Mouse (Mus musculus) G1E (cell line): Measurements from ENCODE around the gene Akr1b3. TPM values are rescaled to one million over a fixed set of nuclear protein-coding genes. Genes with fewer than 3 reads are reported as not detected.

Source experiments
- ATAC-seq: 2 replicates; pipeline ENCODE4 v1.8.0; 2016; ENCODE audit warnings: mild to moderate bottlenecking; ENCODE audit not compliant: insufficient number of reproducible peaks, poor library complexity, low FRiP score, severe bottlenecking; ENCODE audit errors: extremely low read depth
- DNase-seq: peaks from one replicate; pipeline ENCODE4 v3.0.0; 2012; ENCODE audit warnings: low spot score
- H3K27me3 ChIP-seq: 2 replicates; pipeline ENCODE4 v1.6.1; 2012; ENCODE audit warnings: mild to moderate bottlenecking, low read length, inconsistent platforms; ENCODE audit not compliant: insufficient read depth
- H3K36me3 ChIP-seq: replicated peaks from 2 replicates; pipeline ENCODE3; 2012; ENCODE audit warnings: mild to moderate bottlenecking, inconsistent platforms
- H3K4me1 ChIP-seq: 2 replicates; pipeline ENCODE4 v1.6.1; 2012; ENCODE audit warnings: low read depth, low read length, inconsistent platforms, mixed read lengths; ENCODE audit not compliant: insufficient read depth
- H3K4me3 ChIP-seq: 2 replicates; pipeline ENCODE4 v1.5.1; 2012; ENCODE audit warnings: low read depth, mild to moderate bottlenecking, inconsistent platforms, low read length, moderate library complexity, mixed read lengths
- H3K9me3 ChIP-seq: replicated peaks from 2 replicates; pipeline ENCODE4 v1.6.1; 2012; ENCODE audit warnings: inconsistent platforms
- CTCF ChIP-seq: IDR thresholded peaks from 2 replicates; pipeline ENCODE4 v1.5.1; 2012; ENCODE audit warnings: low read depth, low read length, inconsistent platforms, mixed read lengths
- GATA1 ChIP-seq: IDR thresholded peaks from 2 replicates; pipeline ENCODE4 v1.6.1; 2012; ENCODE audit warnings: borderline replicate concordance, low read length, inconsistent platforms, mixed read lengths
- GATA2 ChIP-seq: IDR thresholded peaks from 2 replicates; pipeline ENCODE4 v1.6.1; 2012; ENCODE audit warnings: low read depth, low read length, inconsistent platforms, borderline replicate concordance
- POLR2AphosphoS5 ChIP-seq: IDR thresholded peaks from 2 replicates; pipeline ENCODE4 v1.6.1; 2012; ENCODE audit warnings: low read depth, low read length, inconsistent platforms; ENCODE audit not compliant: insufficient replicate concordance
- TAL1 ChIP-seq: conservative IDR thresholded peaks from 2 replicates; pipeline ENCODE4 v1.6.1; 2012; ENCODE audit warnings: low read depth, low read length, inconsistent platforms, mixed read lengths
- polyA plus RNA-seq: library from polyadenylated mRNA; stranded (reverse); fragments of >175 nt; gene quantifications from 2 replicates; pipeline ENCODE4 v1.2.3, GENCODE M21; 2012
- total RNA-seq, 2 experiments: library from RNA; stranded (forward) in 1 of 2; stranded (reverse) in 1 of 2; fragments of 200-1000 nt in 1 of 2; fragments of >200 nt in 1 of 2; fragmentation: Nextera tagmentation in 1 of 2; gene quantifications; 2 replicates each; pipeline ENCODE4 v1.2.3; 2014 to 2017

Gene Akr1b3
- total and polyA plus RNA-seq, 3 experiments, result 23.3 to 58.2 (median 54.7) TPM

DNA sequence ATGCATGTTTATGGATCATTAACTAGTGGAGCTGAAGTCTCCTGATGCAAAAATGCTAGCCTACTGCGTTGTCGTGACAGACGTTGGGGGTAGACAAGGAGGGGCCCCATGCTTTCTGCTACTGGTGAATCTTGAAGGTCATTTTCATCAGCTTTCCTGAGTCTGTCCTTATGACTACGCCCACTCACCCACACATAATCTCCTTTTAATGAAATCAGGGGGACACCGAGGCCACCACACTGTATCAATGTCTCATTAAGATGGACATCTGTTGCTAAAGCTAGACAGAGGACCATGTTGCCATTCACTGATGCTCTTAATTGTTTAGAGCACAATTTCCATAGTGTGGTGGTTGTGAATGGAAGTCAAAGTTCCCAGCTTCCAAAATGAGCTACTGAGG is 58.7 kb downstream of the Akr1b3 start:
- ATAC-seq (no peak), DNase-seq (no peak)
- Histone ChIP-seq H3K4me3 (no peak overlapping the region), H3K27me3 (peaks cover 7% of the 10 kb centered on the region; the same call in 1 of the 2 replicates), H3K4me1 (no peaks in the 10 kb centered on the region), H3K36me3 (no peaks in the 10 kb centered on the region), H3K9me3 (no peaks in the 10 kb centered on the region)
- TF ChIP-seq GATA1, result no peak
- no peak for TF ChIP-seq TAL1
- TF ChIP-seq POLR2AphosphoS5, result no peak
- no peak for TF ChIP-seq CTCF
- no peak for TF ChIP-seq GATA2

Other genes starting within 250 kb of the Akr1b3 start
- gene Slc35b4, start 140.4 kb downstream of the Akr1b3 start, total RNA-seq (2014; fragmentation: Nextera tagmentation), result 16.0 and 20.0 TPM in 2 replicates
- gene Slc35b4, start 140.4 kb downstream of the Akr1b3 start, total RNA-seq (2017), result 14.8 and 16.7 TPM in 2 replicates
- gene Slc35b4, start 140.4 kb downstream of the Akr1b3 start, polyA plus RNA-seq, result 0.61 and 1.1 TPM in 2 replicates
- 1.7 TPM in 1 of 2 replicates, not detected in the other for gene Akr1b8, start 36.6 kb upstream of the Akr1b3 start, total RNA-seq (2014; fragmentation: Nextera tagmentation)
- 0.33 and 0.64 TPM in 2 replicates for gene Akr1b8, start 36.6 kb upstream of the Akr1b3 start, total RNA-seq (2017)
- 0.05 and 0.13 TPM in 2 replicates for gene Akr1b8, start 36.6 kb upstream of the Akr1b3 start, polyA plus RNA-seq
- gene Akr1b10, start 66.7 kb upstream of the Akr1b3 start, total RNA-seq (2014; fragmentation: Nextera tagmentation), result 67.6 and 71.7 TPM in 2 replicates
- gene Akr1b10, start 66.7 kb upstream of the Akr1b3 start, total RNA-seq (2017), result 43.4 and 48.3 TPM in 2 replicates
- 1.2 and 2.7 TPM in 2 replicates for gene Akr1b10, start 66.7 kb upstream of the Akr1b3 start, polyA plus RNA-seq
- gene Akr1b7, start 94.9 kb upstream of the Akr1b3 start, total RNA-seq (2014; fragmentation: Nextera tagmentation), result not detected in 2 replicates
- not detected in 2 replicates for gene Akr1b7, start 94.9 kb upstream of the Akr1b3 start, total RNA-seq (2017)
- gene Akr1b7, start 94.9 kb upstream of the Akr1b3 start, polyA plus RNA-seq, result not detected in 2 replicates
- 10.4 and 14.5 TPM in 2 replicates for gene Bpgm, start 158.7 kb upstream of the Akr1b3 start, total RNA-seq (2014; fragmentation: Nextera tagmentation)
- gene Bpgm, start 158.7 kb upstream of the Akr1b3 start, total RNA-seq (2017), result 26.5 and 28.6 TPM in 2 replicates
- gene Bpgm, start 158.7 kb upstream of the Akr1b3 start, polyA plus RNA-seq, result 1.4 and 4.9 TPM in 2 replicates